Mouse (Mus musculus) ES-Bruce4 (cell line): ENCODE results near the gene Bbof1.

Experiments used
- CTCF ChIP-seq: IDR thresholded peaks from one replicate; pipeline ENCODE4 v1.8.1; 2011; ENCODE audit warnings: low read depth, low read length
- EP300 ChIP-seq: IDR thresholded peaks from 2 replicates; pipeline ENCODE4 v1.6.1; 2011; ENCODE audit warnings: low read depth, low read length; ENCODE audit not compliant: insufficient read depth
- POLR2A ChIP-seq: IDR thresholded peaks from one replicate; pipeline ENCODE4 v1.8.1; 2011; ENCODE audit warnings: low read length; ENCODE audit not compliant: insufficient read depth

DNA sequence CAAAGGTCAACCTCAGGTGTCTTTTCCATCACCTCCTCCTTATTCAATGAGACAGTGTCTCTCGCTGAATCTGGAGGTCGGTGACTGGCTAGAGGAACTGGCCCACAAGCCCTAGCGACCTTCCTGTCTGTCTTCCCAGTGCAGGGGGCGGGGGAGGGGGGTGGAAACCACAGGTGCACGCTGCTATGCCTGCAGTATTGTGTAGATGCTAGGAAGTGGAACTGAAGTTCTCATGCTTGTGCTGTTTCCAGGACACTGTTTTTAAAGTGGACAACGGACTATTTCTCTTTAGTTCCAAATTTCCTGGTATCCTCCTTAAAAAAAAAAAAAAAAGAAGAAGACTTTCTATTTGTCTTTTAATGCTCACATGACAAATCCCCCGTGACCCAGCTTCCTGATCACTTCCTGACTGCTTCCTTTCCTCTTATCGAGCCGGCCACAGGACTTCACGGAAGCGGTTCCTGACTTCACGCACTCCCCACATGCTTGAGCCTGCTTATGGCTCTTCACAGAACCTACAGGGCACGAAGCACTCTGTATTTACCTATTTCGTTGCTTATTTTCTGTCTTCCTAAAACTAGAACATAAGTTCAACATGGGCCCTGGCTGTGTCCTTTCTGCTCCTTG, 20.0 kb upstream of the Bbof1 start:
- TF ChIP-seq CTCF: no peak
- TF ChIP-seq POLR2A: no peak
- TF ChIP-seq EP300: no peak
